Mouse (Mus musculus): ENCODE measurements around the gene Trmu.

DNA sequence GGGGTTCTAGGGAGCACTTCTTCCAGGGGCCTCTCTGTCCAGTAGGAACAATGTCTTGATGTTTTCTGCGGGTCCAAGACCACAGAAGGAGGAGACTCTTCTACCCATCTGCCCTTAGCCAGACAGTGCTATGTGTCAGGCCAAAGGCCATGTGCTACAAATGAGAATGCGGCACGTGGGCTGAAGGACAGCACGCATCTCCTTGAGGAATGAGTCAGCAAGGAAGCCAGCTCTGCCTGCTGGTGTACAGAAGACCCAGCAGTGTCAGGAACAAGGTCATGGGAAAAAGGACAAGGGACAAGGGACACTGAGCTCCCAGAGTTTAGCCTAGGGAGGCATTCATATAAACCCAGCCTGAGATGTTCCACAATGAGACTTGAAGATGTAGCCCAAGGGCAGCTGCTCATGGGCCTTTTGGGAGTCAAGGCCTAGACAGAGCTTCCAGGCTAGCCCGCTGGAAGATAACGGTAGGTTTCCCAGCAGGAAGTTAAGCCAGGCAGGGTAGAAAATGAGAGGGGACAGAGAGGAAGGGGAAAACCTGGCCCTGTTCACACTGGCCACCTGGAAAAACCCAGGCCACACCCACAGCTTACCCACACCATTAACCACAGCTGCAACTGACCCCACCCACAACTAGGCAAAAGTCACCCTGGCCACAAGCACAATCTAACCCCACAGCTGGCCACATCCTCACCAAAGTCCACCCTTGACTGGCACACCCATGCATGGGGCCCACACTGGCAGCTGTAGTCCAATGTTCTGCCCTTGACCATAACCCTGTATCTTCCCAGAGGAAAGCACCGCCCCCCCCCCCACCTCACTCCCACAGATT lies 29.8 kb downstream of the Trmu start:
- TF ChIP-seq ZC3H11A (IDR thresholded peaks at IDR 0.05; ENCODE audit: borderline replicate concordance, low read depth, low read length) (no peak), MAFK (IDR thresholded peaks at IDR 0.05; ENCODE audit: insufficient read depth, low read depth, low read length) (no peak)

All from ES-E14 (cell line).